Mouse (Mus musculus) thymus, adult 2 months (tissue): ENCODE data around the gene Hnrnpul2.

Experiments used
- CTCF ChIP-seq: fragments of 200-500 bp; IDR thresholded peaks from 2 replicates; pipeline ENCODE4 v1.5.1; 2012; ENCODE audit warnings: mild to moderate bottlenecking, control low read depth, low read length, moderate library complexity, borderline replicate concordance; ENCODE audit not compliant: control insufficient read depth, poor library complexity, insufficient read depth; ENCODE audit errors: extremely low read depth
- POLR2A ChIP-seq: fragments of 200-500 bp; IDR thresholded peaks from 2 replicates; pipeline ENCODE4 v1.6.1; 2012; ENCODE audit warnings: mild to moderate bottlenecking, low read length, control low read depth, moderate library complexity; ENCODE audit not compliant: control insufficient read depth, poor library complexity, insufficient read depth; ENCODE audit errors: extremely low read depth

- TF ChIP-seq POLR2A (no peak), CTCF (no peak)
Measured at GRCm38 (mm10) chr19:8821146-8821545, 1.3 kb downstream of the Hnrnpul2 start.
